Mouse (Mus musculus): ENCODE data around the gene Pam. TPM values are rescaled to one million over a fixed set of nuclear protein-coding genes. Genes with fewer than 3 reads are reported as not detected.

Pam gene
- total RNA-seq, 2 experiments from 2014 or later: 181 to 187 TPM

GRCm38 (mm10) chr1:97854256-97854655, 241.2 kb downstream of the Pam start:
- no peak for DNase-seq (ENCODE audit: extremely low spot score in 1 of 2, low spot score in 1 of 2)

DNA sequence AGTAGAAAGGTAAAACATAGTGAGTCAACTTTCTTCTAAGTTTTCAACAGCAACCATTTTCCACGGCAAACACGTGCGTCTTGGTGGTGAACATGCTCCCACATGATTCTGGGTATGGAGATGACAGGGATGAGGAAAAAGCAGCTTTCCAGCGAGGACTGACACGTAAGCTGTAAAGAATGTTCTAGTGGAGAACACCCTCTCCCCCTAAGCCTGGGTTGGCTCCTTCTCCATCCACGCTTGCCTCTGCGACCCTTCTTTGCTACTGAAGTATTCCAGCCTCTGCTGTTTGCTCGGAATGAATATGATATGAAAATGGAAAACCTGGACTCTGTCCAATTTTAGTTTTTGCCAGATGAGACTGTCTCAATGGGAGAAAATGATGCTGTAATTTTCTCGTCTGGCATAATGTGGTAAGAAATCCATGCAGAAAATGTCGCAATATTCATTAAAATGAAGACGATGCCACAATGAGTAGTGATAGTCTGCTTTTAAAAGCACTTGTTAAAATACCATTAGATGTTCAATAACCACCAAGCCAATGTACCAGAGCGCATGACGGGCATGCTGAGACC, 243.8 kb downstream of the Pam start:
- no peak for DNase-seq (ENCODE audit: extremely low spot score in 1 of 2, low spot score in 1 of 2)

GRCm38 (mm10) chr1:97848601-97849241, 246.7 kb downstream of the Pam start:
- no peak for DNase-seq (ENCODE audit: extremely low spot score in 1 of 2, low spot score in 1 of 2)

DNA sequence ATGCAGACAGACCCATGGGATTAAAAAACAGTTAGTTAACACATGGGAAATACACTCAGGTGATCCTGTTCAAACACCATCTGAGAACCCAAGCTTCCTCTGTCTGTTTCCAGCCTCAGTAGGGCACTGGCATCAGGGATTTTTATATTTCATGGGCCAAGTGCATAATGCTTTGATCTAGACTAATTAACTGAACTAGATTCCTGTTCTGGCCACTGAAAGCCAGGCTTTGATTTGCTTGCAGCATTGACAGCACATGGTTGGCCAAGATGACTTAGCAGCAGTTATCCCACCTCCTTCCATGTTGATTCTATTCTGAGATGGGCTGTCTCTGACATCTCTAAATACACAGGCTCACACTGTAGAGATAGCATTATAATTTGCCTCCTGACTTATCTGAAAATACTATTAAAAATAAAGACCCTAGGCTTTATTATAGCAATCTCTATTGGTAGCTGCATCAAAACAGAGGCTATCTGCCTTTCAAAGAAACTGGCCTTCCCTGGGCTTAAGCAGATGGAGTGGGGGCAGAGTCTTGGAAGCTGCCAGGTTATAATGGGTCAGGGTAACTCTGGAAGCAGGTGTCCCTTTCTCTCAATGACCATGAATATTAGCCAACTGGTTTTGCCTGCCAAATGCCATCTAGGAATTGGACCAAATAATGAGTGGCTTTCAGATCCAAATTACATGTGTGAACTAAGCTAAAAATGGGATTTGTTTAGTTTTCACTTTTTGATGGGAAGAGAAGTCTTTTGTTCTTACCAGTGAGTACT, 252.0 kb downstream of the Pam start:
- DNase-seq (ENCODE audit: extremely low spot score in 1 of 2, low spot score in 1 of 2): no peak

- no peak for DNase-seq (ENCODE audit: extremely low spot score in 1 of 2, low spot score in 1 of 2)
Measured at GRCm38 (mm10) chr1:97834354-97834822, 261.1 kb downstream of the Pam start.

DNA sequence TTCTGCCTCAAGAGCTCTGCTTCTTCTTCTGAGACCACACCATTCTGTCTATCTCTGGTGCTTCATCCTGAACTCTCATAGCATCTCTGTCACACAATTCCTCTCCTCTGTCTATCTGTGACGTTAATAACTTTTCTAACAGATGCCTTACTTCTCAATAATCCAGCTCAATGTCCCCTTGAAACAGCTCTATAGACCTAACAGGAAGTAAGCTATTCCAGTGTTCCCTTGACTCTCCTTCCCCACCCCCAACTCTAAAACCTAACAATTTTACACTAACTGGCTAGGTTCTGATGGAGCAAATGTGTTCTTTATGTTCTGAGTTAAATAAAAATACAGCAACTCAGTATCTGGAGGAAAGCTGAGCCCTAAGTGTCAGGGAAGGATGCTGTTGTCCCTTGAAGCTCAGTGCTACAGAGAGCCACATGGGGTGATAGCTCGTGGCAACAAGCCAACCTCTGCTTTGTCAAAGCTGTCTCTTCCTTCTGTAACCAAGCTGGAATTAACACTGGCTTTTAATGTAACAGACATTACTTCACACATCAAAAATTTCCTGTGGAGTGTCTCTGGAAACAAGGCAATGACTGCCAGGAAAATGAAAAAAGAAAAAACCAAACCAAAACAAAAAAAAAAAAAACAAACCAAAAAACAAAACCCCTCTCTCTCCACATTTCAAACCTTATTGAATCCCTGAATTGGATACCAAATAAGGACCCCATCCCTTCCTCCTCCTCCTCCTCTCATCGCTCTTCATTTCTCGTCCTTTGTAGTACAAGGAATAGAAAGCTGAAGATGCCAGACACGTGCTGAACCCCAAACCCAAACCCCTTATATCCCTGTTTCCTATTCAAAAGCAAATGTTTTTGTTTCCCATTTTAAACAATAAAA, 261.7 kb downstream of the Pam start:
- peak in 1 of 2 experiments; percentile 24 for DNase-seq (ENCODE audit: extremely low spot score in 1 of 2, low spot score in 1 of 2)

DNA sequence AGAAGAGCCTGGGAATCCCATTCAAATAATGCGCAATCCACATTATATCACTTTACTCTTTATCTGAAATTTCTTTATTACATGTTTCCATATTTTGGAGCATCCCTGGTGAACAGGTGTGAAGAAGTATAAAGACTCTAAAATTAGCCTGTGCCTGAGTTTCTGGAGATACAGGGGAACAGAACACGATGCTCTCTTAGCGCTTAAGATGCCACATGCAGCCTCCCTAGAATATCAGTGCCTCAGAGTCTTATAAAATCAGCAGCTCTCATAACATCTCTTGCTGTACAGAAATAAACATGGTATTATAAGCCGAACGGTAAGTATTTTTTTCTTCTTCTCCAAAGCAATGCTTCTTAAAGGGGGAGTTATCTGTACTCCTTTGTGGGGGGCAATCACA, 267.4 kb downstream of the Pam start:
- no peak for DNase-seq (ENCODE audit: extremely low spot score in 1 of 2, low spot score in 1 of 2)

DNA sequence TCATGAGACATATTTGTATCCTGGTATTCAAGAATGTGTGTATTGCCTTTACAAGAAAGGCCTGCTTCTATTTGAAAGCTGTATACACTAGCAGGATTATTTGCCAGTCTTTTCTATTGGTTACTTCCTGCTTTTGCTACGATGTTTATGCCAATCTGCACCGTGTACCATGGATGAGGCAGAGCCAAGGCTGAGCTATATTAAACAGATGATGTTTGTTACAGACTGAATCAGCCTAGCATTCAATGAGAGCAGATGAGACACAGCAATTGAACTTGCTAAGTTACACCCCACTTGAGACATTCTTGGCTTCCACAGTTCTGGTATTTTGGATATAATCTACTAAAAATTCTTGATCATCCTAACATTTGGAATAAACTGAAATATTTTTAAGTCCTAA, 267.9 kb downstream of the Pam start:
- DNase-seq (ENCODE audit: extremely low spot score in 1 of 2, low spot score in 1 of 2): no peak

GRCm38 (mm10) chr1:97822904-97823303, 272.5 kb downstream of the Pam start:
- DNase-seq (ENCODE audit: extremely low spot score in 1 of 2, low spot score in 1 of 2): no peak

DNA sequence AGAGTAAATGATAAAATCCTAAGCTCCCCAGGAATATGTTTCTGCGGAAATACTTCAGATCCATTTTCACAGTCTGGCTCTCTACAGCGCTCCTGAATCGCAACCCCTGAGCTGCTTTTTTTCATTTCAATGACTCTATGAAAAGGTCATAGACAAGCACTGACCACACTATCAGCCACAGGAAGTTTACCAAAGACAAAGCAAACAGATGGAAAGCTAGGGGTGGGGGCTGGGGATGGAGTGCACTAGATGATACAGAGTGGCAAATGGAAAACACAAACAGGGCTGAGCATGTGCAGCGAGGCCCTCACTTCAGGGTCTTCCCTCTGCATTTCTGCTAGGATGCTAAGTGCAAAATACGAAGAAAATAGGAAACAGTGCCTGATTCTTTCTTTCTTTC, 273.2 kb downstream of the Pam start:
- no peak for DNase-seq (ENCODE audit: extremely low spot score in 1 of 2, low spot score in 1 of 2)

DNA sequence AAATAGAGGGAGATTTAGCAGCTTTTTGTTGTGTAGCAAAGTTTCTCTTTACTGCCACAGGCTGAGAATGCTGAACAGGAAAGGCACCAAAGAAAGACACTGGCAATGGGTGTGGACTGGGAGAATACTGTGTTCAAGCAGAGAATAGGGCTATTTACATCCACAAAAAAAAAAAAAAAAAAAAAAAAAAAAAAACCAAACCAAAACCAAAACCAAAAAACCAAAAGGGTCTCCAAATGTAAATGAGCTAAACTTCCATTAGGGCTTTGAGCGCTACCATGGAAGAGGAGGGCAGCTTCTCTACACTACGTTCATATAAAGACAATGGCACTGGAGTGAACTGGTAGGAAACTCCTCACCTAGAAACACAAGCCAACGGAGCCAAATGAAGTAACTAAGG, 274.2 kb downstream of the Pam start:
- DNase-seq (ENCODE audit: extremely low spot score in 1 of 2, low spot score in 1 of 2): no peak

DNA sequence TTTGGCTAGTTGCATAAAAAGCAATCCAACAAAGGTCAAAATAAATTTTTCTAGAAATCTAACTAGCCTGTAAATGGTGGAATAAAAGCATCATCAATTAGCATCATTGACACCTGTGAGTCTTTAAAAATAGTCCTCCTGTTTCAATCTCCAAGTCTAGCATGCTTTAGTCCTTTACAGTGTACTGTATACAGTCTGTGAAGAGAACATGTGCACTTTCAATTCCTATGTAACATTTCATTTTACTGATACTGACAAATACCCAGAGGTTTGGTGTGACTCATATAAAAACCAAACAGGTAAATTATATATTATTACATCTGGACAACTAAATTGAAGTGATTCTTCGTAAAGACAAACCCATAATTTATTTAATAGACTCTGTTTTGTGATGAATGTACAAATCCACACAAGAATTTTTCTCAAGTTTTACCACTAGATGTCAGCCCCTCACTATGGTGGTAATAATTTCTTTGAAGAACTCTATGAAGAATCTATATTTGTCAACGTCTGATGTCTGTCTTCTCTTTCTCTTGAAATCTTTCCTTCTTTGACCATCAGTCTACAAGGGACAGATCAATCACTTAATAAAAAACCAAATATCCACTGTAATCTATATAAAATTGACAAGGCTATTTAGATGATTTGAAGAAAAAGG, 286.1 kb downstream of the Pam start:
- DNase-seq (ENCODE audit: extremely low spot score in 1 of 2, low spot score in 1 of 2): no peak

DNA sequence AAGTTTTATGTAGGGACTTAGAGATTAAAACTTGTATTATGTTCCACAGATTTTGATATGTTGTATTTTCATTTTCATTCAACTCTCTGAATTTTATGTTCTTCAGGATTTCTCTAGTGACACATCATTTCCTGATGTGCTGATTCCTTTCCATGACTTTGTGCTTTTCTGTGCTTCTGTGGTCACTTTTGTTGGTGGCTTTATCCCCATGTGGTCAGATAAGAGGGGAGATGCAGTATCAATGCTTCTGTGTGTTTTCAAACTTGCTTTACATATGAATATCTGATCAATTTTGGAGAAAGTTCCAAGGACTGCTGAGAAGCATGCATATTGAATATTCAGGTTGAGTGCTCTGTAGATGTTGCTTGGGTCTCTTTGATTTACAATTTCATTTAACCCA, 290.9 kb downstream of the Pam start:
- DNase-seq (ENCODE audit: extremely low spot score in 1 of 2, low spot score in 1 of 2): no peak

- DNase-seq (ENCODE audit: extremely low spot score in 1 of 2, low spot score in 1 of 2): no peak
Measured at GRCm38 (mm10) chr1:97802207-97802902, 293.1 kb downstream of the Pam start.

DNA sequence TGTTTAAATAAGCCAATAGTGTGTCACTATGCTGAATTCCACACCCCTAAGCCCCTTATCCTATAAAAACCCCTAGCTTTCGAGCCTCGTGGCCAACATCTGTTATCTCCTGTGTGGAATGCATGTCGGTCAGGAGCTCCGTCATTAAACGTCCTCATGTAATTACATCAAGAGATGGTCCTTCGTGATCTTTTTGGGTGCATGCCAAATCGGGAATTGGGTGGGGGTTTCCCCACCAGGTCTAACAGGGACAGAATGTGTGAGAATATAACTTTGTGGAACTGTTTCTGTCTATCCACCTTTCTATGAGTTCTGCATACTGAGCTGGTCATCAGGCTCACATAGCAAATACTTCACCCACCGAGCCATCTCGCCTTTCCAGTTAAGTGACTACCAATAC, 299.5 kb downstream of the Pam start:
- no peak for DNase-seq (ENCODE audit: extremely low spot score in 1 of 2, low spot score in 1 of 2)

DNA sequence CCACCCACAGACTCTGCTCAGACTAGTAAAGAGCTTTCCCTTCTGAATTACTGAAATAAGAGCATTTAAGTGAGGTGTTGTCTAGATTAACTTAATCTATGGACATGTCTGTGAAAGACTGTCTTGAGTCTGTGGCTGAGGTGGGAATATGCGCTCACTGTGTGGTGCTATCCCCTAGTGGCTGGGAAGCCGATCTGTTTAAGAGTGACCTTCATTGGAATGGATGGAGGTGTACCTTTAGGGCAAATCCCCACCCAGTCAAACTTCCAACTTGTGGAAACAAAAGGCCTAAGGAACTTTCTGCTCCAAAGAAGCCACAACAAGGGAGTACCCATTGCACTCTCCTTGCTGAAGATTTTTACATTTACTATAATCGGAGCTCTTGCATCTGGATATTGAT, 301.3 kb downstream of the Pam start:
- no peak for DNase-seq (ENCODE audit: extremely low spot score in 1 of 2, low spot score in 1 of 2)

GRCm38 (mm10) chr1:97788490-97788889, 307.0 kb downstream of the Pam start:
- no peak for DNase-seq (ENCODE audit: extremely low spot score in 1 of 2, low spot score in 1 of 2)

GRCm38 (mm10) chr1:97787674-97788073, 307.8 kb downstream of the Pam start:
- no peak for DNase-seq (ENCODE audit: extremely low spot score in 1 of 2, low spot score in 1 of 2)

- no peak for DNase-seq (ENCODE audit: extremely low spot score in 1 of 2, low spot score in 1 of 2)
Measured at GRCm38 (mm10) chr1:97785685-97786393, 309.6 kb downstream of the Pam start.
